Mouse (Mus musculus): ENCODE measurements around the gene Tdrd6. TPM values are rescaled to one million over a fixed set of nuclear protein-coding genes. Genes with fewer than 3 reads are reported as not detected.

Gene Tdrd6
- polyA plus RNA-seq, 1 experiment from 2014 or later: 0.11 TPM

DNA sequence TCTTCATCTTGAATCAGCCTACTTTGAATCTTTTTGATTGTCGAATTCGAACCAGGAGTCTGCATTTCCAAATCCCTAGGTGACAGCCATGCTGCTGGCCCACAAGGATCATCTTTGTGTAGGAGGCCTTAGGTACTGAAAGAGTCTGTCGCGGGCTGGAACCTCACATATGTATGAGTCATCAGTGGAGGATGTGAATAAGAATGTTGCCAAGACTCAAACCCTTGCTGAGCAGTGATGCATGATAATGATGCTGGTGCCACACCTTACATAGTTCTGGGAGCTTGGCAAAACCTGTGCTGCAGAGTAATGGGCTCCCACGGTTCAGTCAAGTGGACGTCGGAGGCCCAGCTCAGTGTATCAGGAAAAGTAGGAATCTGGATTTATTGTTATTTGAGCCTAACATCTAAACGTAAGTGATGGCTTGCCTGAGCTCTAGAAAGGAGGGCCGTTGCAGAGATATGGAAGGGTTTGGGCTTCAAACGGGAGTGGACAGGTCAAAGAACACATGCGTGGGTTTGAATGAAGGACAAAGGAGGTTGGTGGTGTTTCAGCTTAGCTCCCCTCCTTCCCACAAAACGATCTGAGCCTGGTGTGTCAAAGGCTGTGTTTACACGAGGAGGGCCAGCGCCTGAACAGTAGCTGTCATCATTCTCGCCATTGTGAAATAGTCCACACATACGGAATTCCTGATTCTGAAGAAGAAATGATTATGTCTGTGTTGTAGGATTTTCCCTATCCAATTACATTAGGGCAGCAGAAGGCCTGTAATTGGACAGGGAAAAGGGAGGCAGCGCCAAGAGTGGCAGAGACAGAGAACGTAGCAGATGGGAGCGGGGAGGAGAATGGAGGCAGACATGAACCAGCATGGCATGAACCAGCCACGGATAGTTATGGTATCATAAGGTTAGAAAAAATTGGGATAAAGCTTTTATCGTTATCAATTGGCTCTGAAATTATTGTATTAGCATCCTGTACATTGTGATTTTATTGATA, 37.5 kb downstream of the Tdrd6 start:
- Histone ChIP-seq H3K9ac (ENCODE audit: low read length) (no peak overlapping the region), H3K27ac (ENCODE audit: low read depth, low read length) (no peak overlapping the region), H3K4me3 (ENCODE audit: low read depth, low read length) (no peak overlapping the region), H3K4me2 (ENCODE audit: low read length) (no peak overlapping the region), H3K36me3 (ENCODE audit: control insufficient read depth, insufficient read depth, low read length) (no peaks in the 10 kb centered on the region), H3K27me3 (replicated peaks; ENCODE audit: control insufficient read depth, insufficient read depth, low read length) (no peaks in the 10 kb centered on the region), H3K9me3 (replicated peaks; ENCODE audit: control insufficient read depth, low read length) (no peaks in the 10 kb centered on the region), H3K4me1 (ENCODE audit: control insufficient read depth, insufficient read depth, low read length) (no peaks in the 10 kb centered on the region)
- peak; percentile 21 for DNase-seq (ENCODE audit: low spot score)
- ATAC-seq: peak; percentile 20; the same call in 1 of the 2 replicates
- 82% methylated on average over 21 of the region's 21 CpGs for WGBS

DNA sequence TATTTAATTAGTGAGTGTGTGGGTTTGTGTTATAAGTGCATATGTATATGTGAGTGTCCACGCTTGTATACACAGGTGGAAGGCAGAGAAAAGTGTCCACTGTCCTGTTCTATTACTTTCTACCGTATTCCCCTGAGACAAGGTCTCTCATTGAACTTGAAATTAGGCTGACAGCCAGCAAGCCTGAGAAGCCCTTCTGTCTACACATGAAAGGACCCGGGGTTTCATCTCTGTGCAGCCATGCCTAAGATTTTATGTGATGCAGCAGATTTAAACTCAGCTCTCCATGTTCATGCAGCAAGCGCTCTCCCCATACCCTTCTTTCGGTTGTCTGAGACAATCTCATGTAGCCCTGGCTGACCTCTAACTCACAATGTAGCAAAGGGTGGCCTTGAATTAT, 39.6 kb downstream of the Tdrd6 start:
- Histone ChIP-seq H3K4me1 (ENCODE audit: control insufficient read depth, insufficient read depth, low read length) (no peaks in the 10 kb centered on the region), H3K9ac (ENCODE audit: low read length) (no peak overlapping the region), H3K4me3 (ENCODE audit: low read depth, low read length) (no peak overlapping the region), H3K4me2 (ENCODE audit: low read length) (no peak overlapping the region), H3K27me3 (replicated peaks; ENCODE audit: control insufficient read depth, insufficient read depth, low read length) (no peaks in the 10 kb centered on the region), H3K27ac (ENCODE audit: low read depth, low read length) (no peak overlapping the region), H3K36me3 (ENCODE audit: control insufficient read depth, insufficient read depth, low read length) (no peaks in the 10 kb centered on the region), H3K9me3 (replicated peaks; ENCODE audit: control insufficient read depth, low read length) (no peaks in the 10 kb centered on the region)
- 77% methylated on average over 5 of the region's 5 CpGs for WGBS
- DNase-seq (ENCODE audit: low spot score) (peak; percentile 14), ATAC-seq (no peak)

DNA sequence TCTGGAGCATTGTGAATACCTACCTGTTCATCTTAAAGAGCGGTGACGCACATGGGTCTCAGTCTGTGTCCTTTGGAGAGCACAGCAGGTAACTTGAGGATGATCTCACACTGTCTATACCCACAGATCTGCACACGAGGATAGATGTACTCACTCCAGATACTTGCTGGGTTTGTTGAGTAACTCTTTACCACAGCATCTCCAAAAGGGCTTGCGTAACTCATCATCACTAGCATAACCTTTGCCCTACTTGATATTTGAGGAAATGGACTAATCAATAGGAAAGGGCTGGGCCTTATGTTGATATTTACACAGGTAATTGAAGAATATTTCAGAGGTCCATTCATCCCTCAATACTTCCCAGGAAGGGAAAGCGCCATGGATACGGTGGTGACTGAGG, 40.3 kb downstream of the Tdrd6 start:
- no peak overlapping the region for H3K27ac ChIP-seq (ENCODE audit: low read depth, low read length)
- no peak for DNase-seq (ENCODE audit: low spot score)
- H3K27me3 ChIP-seq (replicated peaks; ENCODE audit: control insufficient read depth, insufficient read depth, low read length): no peaks in the 10 kb centered on the region
- no peak overlapping the region for H3K4me2 ChIP-seq (ENCODE audit: low read length)
- WGBS: 92% methylated on average over 6 of the region's 6 CpGs
- H3K9me3 ChIP-seq (replicated peaks; ENCODE audit: control insufficient read depth, low read length): no peaks in the 10 kb centered on the region
- H3K9ac ChIP-seq (ENCODE audit: low read length): no peak overlapping the region
- no peak for ATAC-seq
- H3K4me3 ChIP-seq (ENCODE audit: low read depth, low read length): no peak overlapping the region
- H3K36me3 ChIP-seq (ENCODE audit: control insufficient read depth, insufficient read depth, low read length): no peaks in the 10 kb centered on the region
- H3K4me1 ChIP-seq (ENCODE audit: control insufficient read depth, insufficient read depth, low read length): no peaks in the 10 kb centered on the region

DNA sequence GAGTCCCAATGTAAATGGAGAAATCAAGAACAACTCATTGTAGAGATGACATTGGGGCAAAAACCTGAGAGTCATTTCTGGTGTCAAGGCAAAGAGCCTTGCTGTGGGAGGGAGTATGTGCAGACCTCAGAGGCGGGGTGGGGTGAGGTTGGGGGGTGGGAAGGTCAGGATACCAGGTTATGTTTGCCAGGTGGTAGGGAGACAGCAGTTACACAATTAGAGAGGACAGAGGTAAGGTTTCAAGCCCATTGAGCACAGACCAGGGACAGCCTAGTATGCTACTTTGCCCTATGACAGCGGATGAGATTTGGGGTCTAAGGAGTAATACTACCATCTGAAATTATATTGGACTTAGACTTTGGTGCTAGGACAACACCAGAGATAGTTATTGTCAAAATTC, 42.8 kb downstream of the Tdrd6 start:
- Histone ChIP-seq H3K36me3 (ENCODE audit: control insufficient read depth, insufficient read depth, low read length) (no peaks in the 10 kb centered on the region), H3K27me3 (replicated peaks; ENCODE audit: control insufficient read depth, insufficient read depth, low read length) (no peaks in the 10 kb centered on the region), H3K9me3 (replicated peaks; ENCODE audit: control insufficient read depth, low read length) (no peaks in the 10 kb centered on the region), H3K9ac (ENCODE audit: low read length) (no peak overlapping the region), H3K4me3 (ENCODE audit: low read depth, low read length) (no peak overlapping the region), H3K27ac (ENCODE audit: low read depth, low read length) (no peak overlapping the region), H3K4me1 (ENCODE audit: control insufficient read depth, insufficient read depth, low read length) (no peaks in the 10 kb centered on the region), H3K4me2 (ENCODE audit: low read length) (no peak overlapping the region)
- 88% methylated on average over 2 of the region's 2 CpGs for WGBS
- ATAC-seq (no peak), DNase-seq (ENCODE audit: low spot score) (no peak)

DNA sequence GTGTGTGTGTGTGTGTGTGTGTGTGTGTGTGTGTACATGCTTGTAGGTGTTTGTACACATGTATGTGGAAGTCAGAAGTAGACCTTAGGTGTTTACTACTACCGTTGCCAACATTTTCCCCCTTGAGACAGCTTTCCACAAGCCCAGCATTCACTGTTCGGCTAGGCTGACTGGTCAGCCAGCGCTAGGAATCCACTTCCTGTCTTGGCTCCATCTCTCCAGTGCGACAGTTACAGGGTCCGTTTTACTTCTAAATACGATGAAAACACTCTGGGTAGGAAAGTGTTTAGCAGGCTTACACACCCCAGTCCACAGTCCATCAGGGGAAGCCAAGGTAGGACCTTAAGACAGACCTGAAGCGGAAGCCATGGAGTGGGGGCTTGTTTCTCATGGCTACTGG, 45.3 kb downstream of the Tdrd6 start:
- Histone ChIP-seq H3K36me3 (ENCODE audit: control insufficient read depth, insufficient read depth, low read length) (no peaks in the 10 kb centered on the region), H3K4me1 (ENCODE audit: control insufficient read depth, insufficient read depth, low read length) (no peaks in the 10 kb centered on the region), H3K9ac (ENCODE audit: low read length) (no peak overlapping the region), H3K27me3 (replicated peaks; ENCODE audit: control insufficient read depth, insufficient read depth, low read length) (no peaks in the 10 kb centered on the region), H3K4me3 (ENCODE audit: low read depth, low read length) (no peak overlapping the region), H3K27ac (ENCODE audit: low read depth, low read length) (no peak overlapping the region), H3K4me2 (ENCODE audit: low read length) (no peak overlapping the region), H3K9me3 (replicated peaks; ENCODE audit: control insufficient read depth, low read length) (no peaks in the 10 kb centered on the region)
- WGBS: 91% methylated on average over 7 of the region's 7 CpGs
- ATAC-seq (no peak), DNase-seq (ENCODE audit: low spot score) (no peak)

DNA sequence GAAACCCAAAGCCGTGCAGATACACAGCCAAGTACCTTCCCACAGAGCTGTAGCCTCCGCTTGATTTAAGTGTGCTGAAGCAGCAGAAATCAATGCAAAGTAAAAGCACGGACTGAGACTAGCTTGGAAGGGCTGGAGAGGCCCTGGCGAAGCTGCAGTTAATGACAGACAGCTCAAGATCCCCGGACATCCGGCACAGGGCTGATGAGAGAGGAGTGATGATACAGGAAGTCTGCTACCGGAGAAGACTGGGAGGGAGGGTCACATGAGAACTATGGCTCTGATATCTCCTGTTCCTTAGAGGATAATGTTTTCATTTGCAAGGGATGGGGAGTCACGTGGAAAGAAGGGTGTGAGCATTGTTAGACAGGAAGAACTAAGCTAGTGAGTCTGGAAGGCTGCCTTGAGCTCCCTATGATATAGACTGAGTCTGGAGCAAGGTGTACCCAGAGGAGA, 49.1 kb downstream of the Tdrd6 start:
- Histone ChIP-seq H3K4me3 (ENCODE audit: low read depth, low read length) (no peak overlapping the region), H3K27ac (ENCODE audit: low read depth, low read length) (no peak overlapping the region), H3K9ac (ENCODE audit: low read length) (peak overlapping the region; percentile 43; the same call in 1 of the 2 replicates), H3K4me1 (ENCODE audit: control insufficient read depth, insufficient read depth, low read length) (no peaks in the 10 kb centered on the region), H3K36me3 (ENCODE audit: control insufficient read depth, insufficient read depth, low read length) (no peaks in the 10 kb centered on the region), H3K4me2 (ENCODE audit: low read length) (no peak overlapping the region), H3K9me3 (replicated peaks; ENCODE audit: control insufficient read depth, low read length) (no peaks in the 10 kb centered on the region), H3K27me3 (replicated peaks; ENCODE audit: control insufficient read depth, insufficient read depth, low read length) (no peaks in the 10 kb centered on the region)
- DNase-seq (ENCODE audit: low spot score) (peak; percentile 22), ATAC-seq (peak; percentile 57; the same call in 1 of the 2 replicates)
- 41% methylated on average over 8 of the region's 8 CpGs for WGBS

DNA sequence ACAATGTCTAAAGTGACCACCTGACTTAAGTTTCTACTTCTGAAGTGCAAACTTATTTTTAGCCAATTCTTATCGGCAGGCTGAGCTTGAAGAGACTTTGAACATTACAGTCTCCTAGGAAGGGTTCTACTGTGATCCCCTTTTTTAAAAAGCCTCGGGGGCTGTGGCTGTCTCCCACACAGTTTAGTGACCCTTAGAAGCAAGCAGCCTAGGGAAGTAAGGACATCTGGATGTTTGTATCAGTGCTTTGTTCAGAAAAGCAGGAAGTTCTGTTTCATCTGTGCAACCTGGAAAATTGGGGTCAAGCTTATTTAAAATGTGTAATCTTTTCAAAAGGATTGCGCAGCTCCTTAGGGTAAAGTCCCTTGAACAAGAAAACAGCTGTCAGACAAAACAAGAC, 49.6 kb downstream of the Tdrd6 start:
- no peaks in the 10 kb centered on the region for H3K27me3 ChIP-seq (replicated peaks; ENCODE audit: control insufficient read depth, insufficient read depth, low read length)
- no peak overlapping the region for H3K4me2 ChIP-seq (ENCODE audit: low read length)
- ATAC-seq (no peak), DNase-seq (ENCODE audit: low spot score) (no peak)
- no peaks in the 10 kb centered on the region for H3K36me3 ChIP-seq (ENCODE audit: control insufficient read depth, insufficient read depth, low read length)
- no peak overlapping the region for H3K4me3 ChIP-seq (ENCODE audit: low read depth, low read length)
- WGBS: 51% methylated on average over 3 of the region's 3 CpGs
- H3K9me3 ChIP-seq (replicated peaks; ENCODE audit: control insufficient read depth, low read length): no peaks in the 10 kb centered on the region
- H3K9ac ChIP-seq (ENCODE audit: low read length): peak overlapping the region; percentile 43; the same call in 1 of the 2 replicates
- H3K27ac ChIP-seq (ENCODE audit: low read depth, low read length): no peak overlapping the region
- no peaks in the 10 kb centered on the region for H3K4me1 ChIP-seq (ENCODE audit: control insufficient read depth, insufficient read depth, low read length)

DNA sequence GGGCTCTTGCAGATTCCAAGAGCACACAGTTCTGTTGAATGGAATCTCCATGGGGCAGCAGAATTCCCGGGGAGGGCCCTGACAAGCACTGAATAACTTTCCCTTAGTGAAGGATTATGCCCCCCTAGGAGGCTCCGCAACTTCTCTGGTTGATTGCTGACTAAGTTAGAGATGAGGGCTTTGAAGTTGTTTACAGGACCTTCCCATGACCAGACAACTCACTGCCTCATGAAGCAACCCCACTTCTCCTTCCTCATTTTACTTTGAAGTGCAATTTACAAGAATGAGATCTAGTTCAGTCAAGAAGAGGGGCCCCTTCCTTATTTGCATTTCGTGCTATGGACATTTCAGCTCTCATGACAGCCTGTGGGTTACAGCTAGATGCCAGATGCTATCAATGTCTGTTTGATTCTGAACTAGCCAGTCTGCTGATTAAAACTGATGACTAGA, 56.5 kb downstream of the Tdrd6 start:
- H3K27ac ChIP-seq (ENCODE audit: low read depth, low read length): no peak overlapping the region
- DNase-seq (ENCODE audit: low spot score) (no peak), ATAC-seq (peak; percentile 50; the same call in 1 of the 2 replicates)
- H3K9ac ChIP-seq (ENCODE audit: low read length): no peak overlapping the region
- no peak overlapping the region for H3K4me2 ChIP-seq (ENCODE audit: low read length)
- WGBS: 9% methylated on average over 3 of the region's 3 CpGs
- H3K9me3 ChIP-seq (replicated peaks; ENCODE audit: control insufficient read depth, low read length): no peaks in the 10 kb centered on the region
- H3K4me3 ChIP-seq (ENCODE audit: low read depth, low read length): no peak overlapping the region
- no peaks in the 10 kb centered on the region for H3K36me3 ChIP-seq (ENCODE audit: control insufficient read depth, insufficient read depth, low read length)
- H3K27me3 ChIP-seq (replicated peaks; ENCODE audit: control insufficient read depth, insufficient read depth, low read length): no peaks in the 10 kb centered on the region
- H3K4me1 ChIP-seq (ENCODE audit: control insufficient read depth, insufficient read depth, low read length): peaks cover 5% of the 10 kb centered on the region

DNA sequence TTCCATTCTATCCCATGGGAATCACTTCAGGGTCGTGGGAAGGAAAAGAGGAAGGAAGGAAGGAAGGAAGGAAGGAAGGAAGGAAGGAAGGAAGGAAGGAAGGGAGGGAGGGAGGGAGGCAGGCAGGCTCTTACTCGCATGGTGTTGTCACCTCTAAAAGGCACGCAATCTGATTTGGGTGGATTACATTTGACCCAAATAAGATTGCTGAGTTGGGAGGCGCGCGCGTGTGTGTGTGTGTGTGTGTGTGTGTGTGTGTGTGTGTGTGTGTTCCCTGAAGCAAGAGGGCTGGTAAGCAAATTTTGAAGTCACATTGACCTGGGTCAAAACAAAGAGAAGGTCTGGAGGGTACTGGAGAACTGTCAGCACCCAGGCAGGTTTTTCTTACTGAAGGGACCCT, 60.8 kb downstream of the Tdrd6 start:
- H3K9me3 ChIP-seq (replicated peaks; ENCODE audit: control insufficient read depth, low read length): no peaks in the 10 kb centered on the region
- WGBS: 65% methylated on average over 7 of the region's 7 CpGs
- DNase-seq (ENCODE audit: low spot score): no peak
- ATAC-seq: no peak
- H3K4me1 ChIP-seq (ENCODE audit: control insufficient read depth, insufficient read depth, low read length): peaks cover 5% of the 10 kb centered on the region
- H3K27ac ChIP-seq (ENCODE audit: low read depth, low read length): no peak overlapping the region
- no peak overlapping the region for H3K4me3 ChIP-seq (ENCODE audit: low read depth, low read length)
- H3K9ac ChIP-seq (ENCODE audit: low read length): no peak overlapping the region
- no peak overlapping the region for H3K4me2 ChIP-seq (ENCODE audit: low read length)
- no peaks in the 10 kb centered on the region for H3K27me3 ChIP-seq (replicated peaks; ENCODE audit: control insufficient read depth, insufficient read depth, low read length)
- H3K36me3 ChIP-seq (ENCODE audit: control insufficient read depth, insufficient read depth, low read length): no peaks in the 10 kb centered on the region
